Mouse (Mus musculus) intestine, embryonic 16.5 days (tissue): Measurements from ENCODE around the gene Gm20388. TPM values are rescaled to one million over a fixed set of nuclear protein-coding genes. Genes with fewer than 3 reads are reported as not detected.

Experiments used
- ATAC-seq: fragments of 200-750 bp; cut with Nextera tagmentation; 2 replicates; pipeline ENCODE4 v1.8.0; 2017; ENCODE audit warnings: moderate TSS enrichment, moderate library complexity
- H3K27ac ChIP-seq: fragments of 300-500 bp; sonication (generic); 2 replicates; pipeline ENCODE4 v1.5.1; 2014; ENCODE audit warnings: mild to moderate bottlenecking, low read length
- H3K27me3 ChIP-seq: fragments of 300-500 bp; sonication (generic); replicated peaks from 2 replicates; pipeline ENCODE4 v1.6.1; 2014; ENCODE audit warnings: low read length, control low read depth, mixed read lengths; ENCODE audit not compliant: control insufficient read depth, insufficient read depth
- H3K36me3 ChIP-seq: fragments of 300-500 bp; sonication (generic); 2 replicates; pipeline ENCODE4 v1.6.1; 2014; ENCODE audit warnings: low read length, control low read depth; ENCODE audit not compliant: control insufficient read depth, insufficient read depth
- H3K4me1 ChIP-seq: fragments of 300-500 bp; sonication (generic); 2 replicates; pipeline ENCODE4 v1.6.1; 2014; ENCODE audit warnings: low read length, control low read depth, mixed read lengths; ENCODE audit not compliant: control insufficient read depth, insufficient read depth
- H3K4me2 ChIP-seq: fragments of 300-500 bp; sonication (generic); 2 replicates; pipeline ENCODE4 v1.6.1; 2014; ENCODE audit warnings: low read depth, low read length, control low read depth
- H3K4me3 ChIP-seq: fragments of 300-500 bp; sonication (generic); 2 replicates; pipeline ENCODE4 v1.5.1; 2014; ENCODE audit warnings: mild to moderate bottlenecking, low read length
- H3K9ac ChIP-seq: fragments of 300-500 bp; sonication (generic); 2 replicates; pipeline ENCODE4 v1.6.1; 2014; ENCODE audit warnings: low read depth, low read length
- H3K9me3 ChIP-seq: fragments of 300-500 bp; sonication (generic); 2 replicates; pipeline ENCODE4 v1.6.1; 2016; ENCODE audit warnings: low read length, control low read depth; ENCODE audit not compliant: control insufficient read depth
- WGBS: fragments of 180-500 bp; shearing (Covaris S2); extraction: QIAGEN DNeasy Blood & Tissue Kit; methylation state at CpG from one replicate; pipeline ENCODE4 v1.1.7; 2014; 5-methylcytosine and 5-hydroxymethylcytosine counted together
- polyA plus RNA-seq: library from polyadenylated mRNA; unstranded; fragments of >200 nt; fragmentation: Nextera tagmentation; extraction: Ambion mirVana; gene quantifications from 2 replicates; pipeline ENCODE4 v1.2.1, GENCODE M21; 2015

The Gm20388 gene
- polyA plus RNA-seq, 1 experiment from 2014 or later: 5.8 TPM

GRCm38 (mm10) chr8:123736974-123737373, 3826.3 kb downstream of the Gm20388 start:
- Histone ChIP-seq H3K4me1 (peaks cover 22% of the 10 kb centered on the region), H3K4me3 (no peak overlapping the region), H3K9ac (no peak overlapping the region), H3K27me3 (no peaks in the 10 kb centered on the region), H3K27ac (no peak overlapping the region), H3K36me3 (no peaks in the 10 kb centered on the region), H3K4me2 (no peak overlapping the region), H3K9me3 (no peaks in the 10 kb centered on the region)
- WGBS: 56% methylated on average over 9 of the region's 9 CpGs
- ATAC-seq: peak; percentile 95

GRCm38 (mm10) chr8:123740263-123740662, 3829.6 kb downstream of the Gm20388 start:
- Histone ChIP-seq H3K36me3 (no peaks in the 10 kb centered on the region), H3K4me1 (peaks cover 18% of the 10 kb centered on the region), H3K27ac (no peak overlapping the region), H3K9ac (no peak overlapping the region), H3K9me3 (no peaks in the 10 kb centered on the region), H3K4me3 (no peak overlapping the region), H3K27me3 (no peaks in the 10 kb centered on the region), H3K4me2 (no peak overlapping the region)
- 43% methylated on average over 4 of the region's 4 CpGs for WGBS
- ATAC-seq: no peak

- H3K27ac ChIP-seq: no peak overlapping the region
- 77% methylated on average over 9 of the region's 9 CpGs for WGBS
- no peaks in the 10 kb centered on the region for H3K27me3 ChIP-seq
- ATAC-seq: no peak
- no peaks in the 10 kb centered on the region for H3K36me3 ChIP-seq
- H3K4me2 ChIP-seq: no peak overlapping the region
- H3K9ac ChIP-seq: no peak overlapping the region
- no peaks in the 10 kb centered on the region for H3K9me3 ChIP-seq
- peaks cover 18% of the 10 kb centered on the region for H3K4me1 ChIP-seq
- H3K4me3 ChIP-seq: no peak overlapping the region
These were observed 3830.6 kb downstream of the Gm20388 start for GRCm38 (mm10) chr8:123741232-123741631.

GRCm38 (mm10) chr8:123746488-123746887, 3835.8 kb downstream of the Gm20388 start:
- ATAC-seq: 0 out of 2 replicates have a peak, but pooled peaks have one; percentile 63
- Histone ChIP-seq H3K36me3 (no peaks in the 10 kb centered on the region), H3K4me2 (no peak overlapping the region), H3K27ac (no peak overlapping the region), H3K27me3 (no peaks in the 10 kb centered on the region), H3K4me1 (peaks cover 3% of the 10 kb centered on the region; the same call in 1 of the 2 replicates), H3K9ac (no peak overlapping the region), H3K4me3 (no peak overlapping the region), H3K9me3 (no peaks in the 10 kb centered on the region)
- WGBS: 85% methylated on average over 4 of the region's 4 CpGs

GRCm38 (mm10) chr8:123747772-123748171, 3837.1 kb downstream of the Gm20388 start:
- Histone ChIP-seq H3K4me2 (no peak overlapping the region), H3K4me1 (peaks cover 8% of the 10 kb centered on the region; the same call in 1 of the 2 replicates), H3K27ac (no peak overlapping the region), H3K36me3 (no peaks in the 10 kb centered on the region), H3K9ac (no peak overlapping the region), H3K27me3 (no peaks in the 10 kb centered on the region), H3K4me3 (no peak overlapping the region), H3K9me3 (no peaks in the 10 kb centered on the region)
- ATAC-seq: no peak
- 46% methylated on average over 5 of the region's 5 CpGs for WGBS

- Histone ChIP-seq H3K9ac (no peak overlapping the region), H3K4me2 (no peak overlapping the region), H3K9me3 (no peaks in the 10 kb centered on the region), H3K27me3 (no peaks in the 10 kb centered on the region), H3K36me3 (no peaks in the 10 kb centered on the region), H3K4me1 (peaks cover 24% of the 10 kb centered on the region), H3K27ac (no peak overlapping the region), H3K4me3 (no peak overlapping the region)
- 49% methylated on average over 5 of the region's 5 CpGs for WGBS
- ATAC-seq: no peak
These were observed 3839.6 kb downstream of the Gm20388 start for GRCm38 (mm10) chr8:123750171-123750693.

- 59% methylated on average over 13 of the region's 13 CpGs for WGBS
- Histone ChIP-seq H3K4me2 (peak overlapping the region; percentile 30; the same call in 1 of the 2 replicates), H3K4me3 (no peak overlapping the region)
These were observed 3842.3 kb downstream of the Gm20388 start for GRCm38 (mm10) chr8:123752773-123753468.

GRCm38 (mm10) chr8:123753604-123754375, 3843.1 kb downstream of the Gm20388 start:
- H3K9ac ChIP-seq: peak overlapping the region; percentile 50
- no peaks in the 10 kb centered on the region for H3K27me3 ChIP-seq
- ATAC-seq: peak; percentile 45
- no peak overlapping the region for H3K4me3 ChIP-seq
- no peaks in the 10 kb centered on the region for H3K9me3 ChIP-seq
- peak overlapping the region; percentile 23; the same call in 1 of the 2 replicates for H3K27ac ChIP-seq
- no peak overlapping the region for H3K4me2 ChIP-seq
- H3K4me1 ChIP-seq: peaks cover 28% of the 10 kb centered on the region
- WGBS: 24% methylated on average over 18 of the region's 18 CpGs
- H3K36me3 ChIP-seq: no peaks in the 10 kb centered on the region

More at GRCm38 (mm10) chr8:123752773-123753468, 3842.3 kb downstream of the Gm20388 start:
- Histone ChIP-seq H3K36me3 (no peaks in the 10 kb centered on the region), H3K9me3 (no peaks in the 10 kb centered on the region), H3K4me1 (peaks cover 28% of the 10 kb centered on the region), H3K9ac (peak overlapping the region; percentile 50; the same call in 1 of the 2 replicates), H3K27ac (0 out of 2 replicates have a peak overlapping the region, but pooled peaks have one; percentile 23), H3K27me3 (no peaks in the 10 kb centered on the region)
- no peak for ATAC-seq
